Mouse (Mus musculus) C2C12 (cell line): ENCODE results near the gene Cdr2l. TPM values are rescaled to one million over a fixed set of nuclear protein-coding genes. Genes with fewer than 3 reads are reported as not detected.

ENCODE experiments used
- H3K27me3 ChIP-seq: one replicate; pipeline ENCODE4 v1.6.1; 2011; ENCODE audit not compliant: control insufficient read depth, insufficient read depth, insufficient read length
- H3K36me3 ChIP-seq: one replicate; pipeline ENCODE4 v1.6.1; 2011; ENCODE audit not compliant: control insufficient read depth, insufficient read depth
- H3K4me3 ChIP-seq: one replicate; pipeline ENCODE4 v1.5.1; 2011; ENCODE audit warnings: mild to moderate bottlenecking, control low read depth; ENCODE audit not compliant: poor library complexity, insufficient read depth, severe bottlenecking
- H3K79me2 ChIP-seq: one replicate; pipeline ENCODE4 v1.6.1; 2011; ENCODE audit not compliant: control insufficient read depth, insufficient read depth
- H3K79me3 ChIP-seq: one replicate; pipeline ENCODE4 v1.6.1; 2011; ENCODE audit warnings: low read depth, control low read depth
- H3ac ChIP-seq: one replicate; pipeline ENCODE3; 2011; ENCODE audit warnings: low read depth; ENCODE audit not compliant: control insufficient read depth, insufficient read length
- CEBPB ChIP-seq: IDR thresholded peaks from one replicate; pipeline ENCODE4 v1.6.1; 2011; ENCODE audit warnings: low read depth, mild to moderate bottlenecking, control low read depth, moderate library complexity
- CTCF ChIP-seq: IDR thresholded peaks from one replicate; pipeline ENCODE4 v1.5.1; 2011; ENCODE audit not compliant: control insufficient read depth, insufficient read depth, insufficient read length
- FOSL1 ChIP-seq: IDR thresholded peaks from one replicate; pipeline ENCODE4 v1.8.0; 2011; ENCODE audit warnings: mild to moderate bottlenecking, low read length; ENCODE audit not compliant: poor library complexity, insufficient read depth, severe bottlenecking
- MAX ChIP-seq: IDR thresholded peaks from one replicate; pipeline ENCODE4 v1.6.1; 2011; ENCODE audit warnings: mild to moderate bottlenecking, control low read depth
- MYOD1 ChIP-seq: IDR thresholded peaks from one replicate; pipeline ENCODE4 v1.6.1; 2011; ENCODE audit warnings: low read depth; ENCODE audit not compliant: control insufficient read depth, insufficient read length
- MYOG ChIP-seq: IDR thresholded peaks from one replicate; pipeline ENCODE4 v1.6.1; 2011; ENCODE audit not compliant: control insufficient read depth, insufficient read length; ENCODE audit errors: extremely low read depth
- USF1 ChIP-seq: IDR thresholded peaks from one replicate; pipeline ENCODE4 v1.6.1; 2011; ENCODE audit warnings: low read depth, mild to moderate bottlenecking, control low read depth, moderate library complexity
- polyA plus RNA-seq: library from polyadenylated mRNA; unstranded; fragments of >200 nt; fragmentation: generic; extraction: Trizol; gene quantifications from one replicate; pipeline ENCODE4 v1.2.1, GENCODE M21; 2012; ENCODE audit warnings: missing spikeins

Gene Cdr2l
- polyA plus RNA-seq, 1 experiment, result 23.2 TPM

DNA sequence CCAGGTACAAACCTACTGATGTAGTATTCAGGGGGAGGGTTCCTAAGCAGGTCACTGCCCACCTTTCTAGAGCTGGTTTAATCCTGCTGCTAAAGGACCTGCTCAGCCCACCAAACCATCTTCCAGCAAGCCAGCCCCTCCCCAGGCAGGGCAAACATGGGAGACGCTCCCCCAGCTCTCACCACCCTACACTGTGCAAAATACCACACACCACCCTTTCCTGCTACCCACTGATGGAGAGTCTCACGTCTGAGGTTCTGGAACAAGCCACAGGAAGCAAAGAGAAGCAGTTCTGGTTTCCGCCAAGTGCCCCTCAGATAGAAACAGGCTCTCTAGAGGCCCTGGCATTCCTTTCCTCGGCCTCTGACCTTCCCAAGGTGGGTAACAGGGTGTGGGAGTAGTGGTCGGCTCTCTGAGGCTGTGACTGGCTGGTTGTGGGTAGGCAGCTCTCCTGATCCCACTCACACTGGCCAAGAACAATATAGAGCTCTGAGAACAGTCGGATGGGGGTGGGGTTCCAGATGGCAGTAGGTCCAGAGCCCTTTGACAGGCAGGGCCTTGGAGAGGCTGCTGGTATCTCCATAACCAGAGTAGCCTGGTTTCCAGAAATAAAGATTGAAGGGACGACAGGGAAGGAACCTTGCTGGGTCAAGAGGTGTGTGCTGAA is 15.5 kb upstream of the Cdr2l start:
- H3K27me3 ChIP-seq, result no peaks in the 10 kb centered on the region
- H3K4me3 ChIP-seq, result no peak overlapping the region
- TF ChIP-seq FOSL1 (no peak), MYOD1 (no peak), USF1 (no peak)

DNA sequence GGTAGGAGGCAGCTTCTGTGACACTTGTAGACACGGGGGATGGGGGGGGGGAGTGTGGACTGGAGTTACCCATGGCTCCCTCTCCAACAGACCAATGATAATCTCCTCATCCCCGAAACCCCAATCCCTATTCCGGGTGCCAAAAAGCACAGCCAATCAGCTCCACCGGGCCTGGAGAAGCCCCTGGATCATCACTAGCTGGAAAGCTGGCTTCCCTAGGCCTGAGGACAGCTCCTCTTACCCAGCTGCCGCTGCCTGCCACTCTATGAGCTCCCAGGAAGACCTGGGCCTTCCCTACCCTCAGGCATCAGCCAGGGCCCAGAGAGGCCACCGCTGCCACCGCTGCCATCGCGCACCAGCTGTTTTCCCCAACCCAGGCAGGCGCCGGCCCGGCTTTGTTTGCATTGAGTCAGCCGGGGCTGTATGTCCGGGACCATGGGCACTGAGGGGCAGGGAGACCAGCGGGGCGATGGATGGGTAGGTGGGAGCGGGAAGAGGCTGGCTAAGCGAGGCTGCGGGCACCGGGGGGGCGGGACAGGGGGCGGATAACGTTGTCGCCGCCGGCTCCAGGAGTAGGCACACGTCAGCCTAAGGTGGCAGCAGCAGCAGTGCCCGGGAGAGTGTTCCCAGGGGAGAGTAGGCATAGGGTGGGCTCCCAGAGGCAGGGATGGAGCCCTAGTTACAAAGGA is 14.9 kb upstream of the Cdr2l start:
- no peaks in the 10 kb centered on the region for H3K27me3 ChIP-seq
- peak overlapping the region; percentile 26 for H3K4me3 ChIP-seq
- no peak for TF ChIP-seq MYOG
- TF ChIP-seq USF1, result no peak
- TF ChIP-seq MAX, result no peak
- no peak for TF ChIP-seq MYOD1
- no peak for TF ChIP-seq FOSL1
- TF ChIP-seq CTCF, result no peak
- no peak for TF ChIP-seq CEBPB
- no peaks in the 10 kb centered on the region for H3K79me3 ChIP-seq
- peak overlapping the region; percentile 51 for H3ac ChIP-seq
- H3K36me3 ChIP-seq, result no peaks in the 10 kb centered on the region
- H3K79me2 ChIP-seq, result no peaks in the 10 kb centered on the region

More for the DNA sequence above, 15.5 kb upstream of the Cdr2l start:
- H3K79me3 ChIP-seq, result no peaks in the 10 kb centered on the region
- H3K79me2 ChIP-seq, result no peaks in the 10 kb centered on the region
- no peaks in the 10 kb centered on the region for H3K36me3 ChIP-seq
- H3ac ChIP-seq, result no peak overlapping the region

DNA sequence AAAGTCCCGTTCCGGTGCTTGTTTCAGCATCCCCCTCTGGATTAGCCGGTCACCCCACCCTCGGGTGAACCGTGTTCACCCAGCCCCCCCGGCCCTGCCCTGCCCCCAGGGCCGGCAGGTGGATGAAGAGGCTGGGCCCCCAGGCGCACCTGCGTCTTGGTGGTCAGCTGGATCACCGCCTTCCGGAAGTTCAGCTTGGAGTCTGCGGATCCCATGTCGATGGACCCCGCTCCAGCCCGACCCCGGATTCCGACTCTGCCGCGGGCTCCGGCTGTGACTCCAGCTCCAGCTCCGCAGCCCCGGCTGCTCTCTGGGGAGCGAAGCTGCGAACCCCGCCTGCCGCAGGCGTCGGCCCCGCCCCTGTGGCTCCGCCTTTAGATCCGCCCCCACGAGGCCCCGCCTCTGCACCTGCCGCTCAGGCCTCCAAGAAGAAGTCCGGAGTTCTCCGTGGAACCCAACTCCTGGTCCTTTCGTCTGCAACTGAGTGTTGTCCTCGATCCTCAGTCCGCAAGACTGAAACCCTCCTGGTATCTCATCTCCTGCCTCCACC is 14.2 kb upstream of the Cdr2l start, which contains the start of gene Hid1:
Gene Hid1, minus strand, starts transcription at position 362 of the 550 bp plus-strand sequence.
- Histone ChIP-seq H3K4me3 (peak within 1 kb of the TSS; percentile 26), H3K36me3 (no peaks in the 10 kb centered on the region), H3K79me3 (no peaks in the 10 kb centered on the region), H3ac (peak within 1 kb of the TSS; percentile 51), H3K79me2 (no peaks in the 10 kb centered on the region), H3K27me3 (no peaks in the 10 kb centered on the region)
- TF ChIP-seq CTCF (no peak), MYOD1 (peak; percentile 66)

DNA sequence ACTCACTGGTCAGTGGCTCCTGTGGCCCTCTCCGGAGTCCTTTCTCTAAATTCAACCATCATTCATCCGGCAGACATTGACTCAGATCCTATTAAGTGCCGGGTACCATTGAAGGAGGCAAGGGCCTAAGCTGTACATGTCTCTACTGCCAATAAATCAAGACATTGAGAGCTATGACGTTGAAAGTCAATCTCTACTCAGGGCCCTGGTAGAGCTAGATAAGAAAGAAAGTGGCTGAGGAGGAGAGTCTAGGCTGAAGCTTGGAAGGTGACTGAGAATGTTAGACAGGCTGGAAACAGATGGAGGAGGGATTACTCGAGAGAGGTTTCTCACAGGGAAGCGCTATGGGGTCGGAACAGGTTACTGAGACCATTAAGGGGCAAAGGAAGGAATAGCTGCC is 11.3 kb upstream of the Cdr2l start:
- Histone ChIP-seq H3ac (no peak overlapping the region), H3K4me3 (no peak overlapping the region), H3K36me3 (no peaks in the 10 kb centered on the region), H3K79me3 (no peaks in the 10 kb centered on the region), H3K79me2 (no peaks in the 10 kb centered on the region), H3K27me3 (no peaks in the 10 kb centered on the region)
- no peak for TF ChIP-seq MAX
- TF ChIP-seq CEBPB, result no peak
- TF ChIP-seq USF1, result no peak
- TF ChIP-seq CTCF, result no peak
- TF ChIP-seq MYOD1, result no peak
- no peak for TF ChIP-seq FOSL1
- no peak for TF ChIP-seq MYOG

DNA sequence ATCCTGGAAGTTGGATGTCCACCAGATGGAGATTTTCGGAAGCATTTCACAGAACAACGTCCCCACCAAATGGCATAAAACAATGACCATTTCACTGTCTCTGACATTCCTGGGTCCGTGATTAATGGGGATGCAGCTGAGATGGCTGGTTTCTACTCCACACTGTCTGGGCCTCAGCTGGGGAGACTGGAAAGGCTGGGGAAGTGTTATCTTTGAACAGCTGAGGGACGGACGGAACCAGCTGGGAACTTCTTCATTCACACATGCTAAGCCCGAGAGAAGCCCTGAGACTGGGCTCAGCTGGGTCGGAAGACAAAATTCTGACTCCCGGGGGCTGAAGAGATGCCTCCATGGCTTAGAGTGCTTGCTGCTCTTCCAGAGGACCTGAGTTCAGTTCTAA is 10.4 kb upstream of the Cdr2l start:
- no peaks in the 10 kb centered on the region for H3K36me3 ChIP-seq
- no peak overlapping the region for H3ac ChIP-seq
- no peaks in the 10 kb centered on the region for H3K79me3 ChIP-seq
- H3K79me2 ChIP-seq, result no peaks in the 10 kb centered on the region
- TF ChIP-seq CEBPB (no peak), FOSL1 (no peak), MAX (no peak), MYOG (no peak), CTCF (no peak), USF1 (no peak), MYOD1 (no peak)
- H3K4me3 ChIP-seq, result no peak overlapping the region
- no peaks in the 10 kb centered on the region for H3K27me3 ChIP-seq

DNA sequence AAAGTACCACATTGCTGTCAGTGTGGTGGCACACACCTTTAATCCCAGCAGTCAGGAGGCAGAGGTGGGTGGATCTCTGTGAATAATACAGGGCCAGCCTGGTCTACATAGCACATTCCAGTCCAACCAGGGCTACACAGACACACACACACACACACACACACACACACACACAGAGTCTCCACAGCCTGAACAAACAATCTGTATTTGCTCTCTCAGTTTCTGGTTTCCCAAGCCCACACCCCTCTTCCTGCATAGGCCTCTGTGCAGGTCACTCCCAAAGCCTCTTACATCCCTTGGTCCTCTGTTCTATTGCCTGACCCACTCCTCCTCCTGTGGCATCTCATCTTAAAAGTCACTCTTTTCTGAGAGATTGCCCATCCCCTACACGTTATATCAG is 9.7 kb upstream of the Cdr2l start:
- H3K27me3 ChIP-seq, result no peaks in the 10 kb centered on the region
- no peak overlapping the region for H3ac ChIP-seq

More for the DNA sequence above, 9.7 kb upstream of the Cdr2l start:
- Histone ChIP-seq H3K79me2 (no peaks in the 10 kb centered on the region), H3K36me3 (no peaks in the 10 kb centered on the region), H3K79me3 (no peaks in the 10 kb centered on the region), H3K4me3 (no peak overlapping the region)
- TF ChIP-seq MAX, result no peak
- TF ChIP-seq MYOD1, result no peak
- no peak for TF ChIP-seq CEBPB
- no peak for TF ChIP-seq FOSL1
- no peak for TF ChIP-seq CTCF
- no peak for TF ChIP-seq USF1
- TF ChIP-seq MYOG, result no peak
